Mouse (Mus musculus) embryonic fibroblast, embryonic 13.5 days (primary cell): ENCODE measurements around the gene Arl5c.

Experiments
- CTCF ChIP-seq: IDR thresholded peaks from 2 replicates; pipeline ENCODE4 v1.5.1; 2011; ENCODE audit warnings: mild to moderate bottlenecking, control low read depth, low read length, moderate library complexity, borderline replicate concordance; ENCODE audit not compliant: insufficient read depth
- POLR2A ChIP-seq: IDR thresholded peaks from 2 replicates; pipeline ENCODE4 v1.6.1; 2011; ENCODE audit warnings: low read depth, mild to moderate bottlenecking, control low read depth, low read length, moderate library complexity

GRCm38 (mm10) chr11:98004161-98004560, 8.2 kb upstream of the Arl5c start:
- TF ChIP-seq CTCF (no peak), POLR2A (no peak)
